Mouse (Mus musculus): Measurements from ENCODE around the gene Cdc25b. TPM values are rescaled to one million over a fixed set of nuclear protein-coding genes. Genes with fewer than 3 reads are reported as not detected.
A peak's percentile ranks its signal among the peaks of the same experiment; 100 is the strongest.

The Cdc25b gene
- total RNA-seq, 1 experiment from 2014 or later = 15.8 TPM

GRCm38 (mm10) chr2:131159491-131159910 lies 27.2 kb upstream of the Cdc25b start:
- ATAC-seq (replicated peaks; ENCODE audit: low read depth, poor library complexity, severe bottlenecking) = peak; percentile 21; the same call in 1 of the 2 replicates

GRCm38 (mm10) chr2:131159938-131160581 lies 26.7 kb upstream of the Cdc25b start, which contains the start of gene 1700037H04Rik:
Gene 1700037H04Rik, minus strand, starts transcription at chr2:131160081.
- ATAC-seq (replicated peaks; ENCODE audit: low read depth, poor library complexity, severe bottlenecking) = peak; percentile 96

- peak; percentile 27 for ATAC-seq (replicated peaks; ENCODE audit: low read depth, poor library complexity, severe bottlenecking)
Measured at GRCm38 (mm10) chr2:131160671-131161111, 26.1 kb upstream of the Cdc25b start.

GRCm38 (mm10) chr2:131163924-131164323 lies 22.8 kb upstream of the Cdc25b start:
- no peak for ATAC-seq (replicated peaks; ENCODE audit: low read depth, poor library complexity, severe bottlenecking)

- ATAC-seq (replicated peaks; ENCODE audit: low read depth, poor library complexity, severe bottlenecking) = no peak
Measured at GRCm38 (mm10) chr2:131166172-131166571, 20.6 kb upstream of the Cdc25b start.

GRCm38 (mm10) chr2:131167984-131168383 lies 18.8 kb upstream of the Cdc25b start:
- no peak for ATAC-seq (replicated peaks; ENCODE audit: low read depth, poor library complexity, severe bottlenecking)

GRCm38 (mm10) chr2:131168914-131169313 lies 17.8 kb upstream of the Cdc25b start:
- ATAC-seq (replicated peaks; ENCODE audit: low read depth, poor library complexity, severe bottlenecking) = no peak

- no peak for ATAC-seq (replicated peaks; ENCODE audit: low read depth, poor library complexity, severe bottlenecking)
Measured at GRCm38 (mm10) chr2:131170936-131171335, 15.8 kb upstream of the Cdc25b start.

GRCm38 (mm10) chr2:131171401-131172104 lies 15.2 kb upstream of the Cdc25b start:
- no peak; the same call in 1 of the 2 replicates for ATAC-seq (replicated peaks; ENCODE audit: low read depth, poor library complexity, severe bottlenecking)

GRCm38 (mm10) chr2:131172322-131172721 lies 14.4 kb upstream of the Cdc25b start:
- no peak for ATAC-seq (replicated peaks; ENCODE audit: low read depth, poor library complexity, severe bottlenecking)

- ATAC-seq (replicated peaks; ENCODE audit: low read depth, poor library complexity, severe bottlenecking) = peak; percentile 71
Measured at GRCm38 (mm10) chr2:131174700-131175099, 12.0 kb upstream of the Cdc25b start.

- ATAC-seq (replicated peaks; ENCODE audit: low read depth, poor library complexity, severe bottlenecking) = no peak
Measured at GRCm38 (mm10) chr2:131175286-131175944, 11.3 kb upstream of the Cdc25b start.

GRCm38 (mm10) chr2:131175945-131176309 lies 10.8 kb upstream of the Cdc25b start:
- no peak for ATAC-seq (replicated peaks; ENCODE audit: low read depth, poor library complexity, severe bottlenecking)

- ATAC-seq (replicated peaks; ENCODE audit: low read depth, poor library complexity, severe bottlenecking) = no peak
Measured at GRCm38 (mm10) chr2:131176491-131176890, 10.3 kb upstream of the Cdc25b start.

GRCm38 (mm10) chr2:131177932-131178331 lies 8.8 kb upstream of the Cdc25b start:
- no peak for ATAC-seq (replicated peaks; ENCODE audit: low read depth, poor library complexity, severe bottlenecking)

- no peak for ATAC-seq (replicated peaks; ENCODE audit: low read depth, poor library complexity, severe bottlenecking)
Measured at GRCm38 (mm10) chr2:131178828-131179245, 7.9 kb upstream of the Cdc25b start.

GRCm38 (mm10) chr2:131179246-131179886 lies 7.4 kb upstream of the Cdc25b start:
- peak; percentile 48 for ATAC-seq (replicated peaks; ENCODE audit: low read depth, poor library complexity, severe bottlenecking)

GRCm38 (mm10) chr2:131179990-131180587 lies 6.7 kb upstream of the Cdc25b start, which contains the start of gene Cenpb:
Gene Cenpb, minus strand, starts transcription at chr2:131180067.
- ATAC-seq (replicated peaks; ENCODE audit: low read depth, poor library complexity, severe bottlenecking) = peak; percentile 53

- ATAC-seq (replicated peaks; ENCODE audit: low read depth, poor library complexity, severe bottlenecking) = no peak
Measured at GRCm38 (mm10) chr2:131186343-131186742, 406 bp upstream of the Cdc25b start.

- no peak for ATAC-seq (replicated peaks; ENCODE audit: low read depth, poor library complexity, severe bottlenecking)
Measured at GRCm38 (mm10) chr2:131187602-131187922, 813 bp downstream of the Cdc25b start.

Measured in common myeloid progenitor, adult 5-6 weeks (primary cell).